Mouse (Mus musculus): ENCODE measurements around the gene 1500009L16Rik. TPM values are rescaled to one million over a fixed set of nuclear protein-coding genes. Genes with fewer than 3 reads are reported as not detected.

Gene 1500009L16Rik
- polyA plus RNA-seq, 1 experiment from 2014 or later: 35.3 TPM

GRCm38 (mm10) chr10:83758732-83759131 is 36.1 kb downstream of the 1500009L16Rik start:
- Histone ChIP-seq H3K9me3 (ENCODE audit: low read depth, low read length) (no peaks in the 10 kb centered on the region), H3K36me3 (ENCODE audit: insufficient read depth) (no peaks in the 10 kb centered on the region), H3K27me3 (ENCODE audit: insufficient read depth, low read length) (no peaks in the 10 kb centered on the region), H3K4me3 (ENCODE audit: low read depth, low read length) (no peak overlapping the region), H3K27ac (ENCODE audit: low read depth) (no peak overlapping the region), H3K4me2 (no peak overlapping the region), H3K9ac (no peak overlapping the region), H3K4me1 (ENCODE audit: insufficient read depth) (peaks cover 16% of the 10 kb centered on the region)
- no peak for DNase-seq
- no peak for ATAC-seq (ENCODE audit: insufficient read depth)
- WGBS: 82% methylated on average over 13 of the region's 13 CpGs
- no peak for TF ChIP-seq CTCF (IDR thresholded peaks at IDR 0.05; ENCODE audit: low read depth)

GRCm38 (mm10) chr10:83760535-83760934 is 37.9 kb downstream of the 1500009L16Rik start:
- H3K27me3 ChIP-seq (ENCODE audit: insufficient read depth, low read length): no peaks in the 10 kb centered on the region
- H3K4me3 ChIP-seq (ENCODE audit: low read depth, low read length): no peak overlapping the region
- peak overlapping the region; percentile 59 for H3K27ac ChIP-seq (ENCODE audit: low read depth)
- WGBS: 28% methylated on average over 2 of the region's 2 CpGs
- ATAC-seq (ENCODE audit: insufficient read depth) (peak; percentile 65; the same call in 1 of the 2 replicates), DNase-seq (peak; percentile 81)
- no peaks in the 10 kb centered on the region for H3K36me3 ChIP-seq (ENCODE audit: insufficient read depth)
- no peak overlapping the region for H3K4me2 ChIP-seq
- peaks cover 16% of the 10 kb centered on the region for H3K4me1 ChIP-seq (ENCODE audit: insufficient read depth)
- no peak for TF ChIP-seq CTCF (IDR thresholded peaks at IDR 0.05; ENCODE audit: low read depth)
- no peak overlapping the region for H3K9ac ChIP-seq
- H3K9me3 ChIP-seq (ENCODE audit: low read depth, low read length): no peaks in the 10 kb centered on the region

GRCm38 (mm10) chr10:83763891-83764290 is 41.2 kb downstream of the 1500009L16Rik start:
- TF ChIP-seq CTCF (IDR thresholded peaks at IDR 0.05; ENCODE audit: low read depth): no peak
- Histone ChIP-seq H3K4me3 (ENCODE audit: low read depth, low read length) (no peak overlapping the region), H3K4me1 (ENCODE audit: insufficient read depth) (peaks cover 12% of the 10 kb centered on the region; the same call in 1 of the 2 replicates), H3K9me3 (ENCODE audit: low read depth, low read length) (no peaks in the 10 kb centered on the region), H3K27ac (ENCODE audit: low read depth) (no peak overlapping the region), H3K4me2 (no peak overlapping the region), H3K27me3 (ENCODE audit: insufficient read depth, low read length) (no peaks in the 10 kb centered on the region), H3K36me3 (ENCODE audit: insufficient read depth) (no peaks in the 10 kb centered on the region), H3K9ac (no peak overlapping the region)
- no peak for ATAC-seq (ENCODE audit: insufficient read depth)
- DNase-seq: no peak
- WGBS: 79% methylated on average over 4 of the region's 4 CpGs

- no peak for TF ChIP-seq CTCF (IDR thresholded peaks at IDR 0.05; ENCODE audit: low read depth)
- DNase-seq (peak; percentile 69), ATAC-seq (ENCODE audit: insufficient read depth) (peak; percentile 77)
- Histone ChIP-seq H3K4me1 (ENCODE audit: insufficient read depth) (no peaks in the 10 kb centered on the region), H3K4me3 (ENCODE audit: low read depth, low read length) (no peak overlapping the region), H3K9ac (no peak overlapping the region), H3K27me3 (ENCODE audit: insufficient read depth, low read length) (no peaks in the 10 kb centered on the region), H3K9me3 (ENCODE audit: low read depth, low read length) (no peaks in the 10 kb centered on the region), H3K4me2 (no peak overlapping the region), H3K27ac (ENCODE audit: low read depth) (no peak overlapping the region), H3K36me3 (ENCODE audit: insufficient read depth) (no peaks in the 10 kb centered on the region)
Observed at GRCm38 (mm10) chr10:83766882-83767281, 44.2 kb downstream of the 1500009L16Rik start.

- WGBS: 35% methylated on average over 11 of the region's 11 CpGs
Observed at GRCm38 (mm10) chr10:83776272-83776878, 53.7 kb downstream of the 1500009L16Rik start.

GRCm38 (mm10) chr10:83777253-83777652 is 54.6 kb downstream of the 1500009L16Rik start:
- ATAC-seq (ENCODE audit: insufficient read depth) (no peak), DNase-seq (no peak)
- Histone ChIP-seq H3K9me3 (ENCODE audit: low read depth, low read length) (peaks cover 3% of the 10 kb centered on the region; the same call in 1 of the 2 replicates), H3K4me1 (ENCODE audit: insufficient read depth) (no peaks in the 10 kb centered on the region), H3K36me3 (ENCODE audit: insufficient read depth) (no peaks in the 10 kb centered on the region), H3K4me3 (ENCODE audit: low read depth, low read length) (no peak overlapping the region), H3K27me3 (ENCODE audit: insufficient read depth, low read length) (no peaks in the 10 kb centered on the region), H3K4me2 (no peak overlapping the region), H3K9ac (no peak overlapping the region), H3K27ac (ENCODE audit: low read depth) (no peak overlapping the region)
- TF ChIP-seq CTCF (IDR thresholded peaks at IDR 0.05; ENCODE audit: low read depth): no peak
- 78% methylated on average over 9 of the region's 9 CpGs for WGBS

More at GRCm38 (mm10) chr10:83776272-83776878, 53.7 kb downstream of the 1500009L16Rik start:
- no peak; the same call in 1 of the 2 replicates for ATAC-seq (ENCODE audit: insufficient read depth)
- H3K9ac ChIP-seq: no peak overlapping the region
- H3K27ac ChIP-seq (ENCODE audit: low read depth): no peak overlapping the region
- 0 out of 2 replicates have a peak overlapping the region, but pooled peaks have one; percentile 16 for H3K4me2 ChIP-seq
- no peak overlapping the region for H3K4me3 ChIP-seq (ENCODE audit: low read depth, low read length)
- peak; percentile 84 for TF ChIP-seq CTCF (IDR thresholded peaks at IDR 0.05; ENCODE audit: low read depth)
- no peaks in the 10 kb centered on the region for H3K4me1 ChIP-seq (ENCODE audit: insufficient read depth)
- DNase-seq: peak; percentile 93
- peaks cover 3% of the 10 kb centered on the region; the same call in 1 of the 2 replicates for H3K9me3 ChIP-seq (ENCODE audit: low read depth, low read length)
- no peaks in the 10 kb centered on the region for H3K27me3 ChIP-seq (ENCODE audit: insufficient read depth, low read length)
- H3K36me3 ChIP-seq (ENCODE audit: insufficient read depth): no peaks in the 10 kb centered on the region

- WGBS: 84% methylated on average over 4 of the region's 4 CpGs
- ATAC-seq (ENCODE audit: insufficient read depth) (no peak), DNase-seq (no peak)
- no peak overlapping the region for H3K27ac ChIP-seq (ENCODE audit: low read depth)
- no peaks in the 10 kb centered on the region for H3K36me3 ChIP-seq (ENCODE audit: insufficient read depth)
- H3K9ac ChIP-seq: no peak overlapping the region
- no peak for TF ChIP-seq CTCF (IDR thresholded peaks at IDR 0.05; ENCODE audit: low read depth)
- no peak overlapping the region for H3K4me2 ChIP-seq
- no peaks in the 10 kb centered on the region for H3K4me1 ChIP-seq (ENCODE audit: insufficient read depth)
- peaks cover 3% of the 10 kb centered on the region; the same call in 1 of the 2 replicates for H3K9me3 ChIP-seq (ENCODE audit: low read depth, low read length)
- H3K4me3 ChIP-seq (ENCODE audit: low read depth, low read length): no peak overlapping the region
- H3K27me3 ChIP-seq (ENCODE audit: insufficient read depth, low read length): no peaks in the 10 kb centered on the region
Observed at GRCm38 (mm10) chr10:83781854-83782253, 59.2 kb downstream of the 1500009L16Rik start.
